Mouse (Mus musculus) right cerebral cortex, postnatal 25 days (tissue): Measurements from ENCODE around the gene Rbfox1.

Experiments used
- DNase-seq: peaks from one replicate; pipeline ENCODE4 v3.0.0; 2022

Rbfox1 gene

DNA sequence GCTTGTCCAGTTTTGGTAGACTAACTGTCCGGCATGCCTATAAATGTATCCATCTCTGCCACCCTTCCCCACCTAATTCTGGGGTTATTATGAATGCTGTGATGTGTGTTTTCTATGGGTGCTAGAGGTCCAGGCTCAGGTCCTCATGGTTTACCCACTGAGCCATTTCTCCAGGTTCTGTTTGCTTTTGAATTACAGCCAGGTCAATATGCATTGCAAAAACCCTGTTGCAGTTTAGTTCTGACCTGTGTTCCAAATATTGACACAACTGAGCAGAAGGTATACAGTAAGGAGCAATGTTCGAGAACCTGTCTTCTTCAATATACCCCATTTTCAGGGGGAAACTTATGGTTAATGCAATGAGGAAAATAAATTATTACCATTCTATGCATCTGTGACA, 480.6 kb downstream of the Rbfox1 start:
- DNase-seq, result no peak

DNA sequence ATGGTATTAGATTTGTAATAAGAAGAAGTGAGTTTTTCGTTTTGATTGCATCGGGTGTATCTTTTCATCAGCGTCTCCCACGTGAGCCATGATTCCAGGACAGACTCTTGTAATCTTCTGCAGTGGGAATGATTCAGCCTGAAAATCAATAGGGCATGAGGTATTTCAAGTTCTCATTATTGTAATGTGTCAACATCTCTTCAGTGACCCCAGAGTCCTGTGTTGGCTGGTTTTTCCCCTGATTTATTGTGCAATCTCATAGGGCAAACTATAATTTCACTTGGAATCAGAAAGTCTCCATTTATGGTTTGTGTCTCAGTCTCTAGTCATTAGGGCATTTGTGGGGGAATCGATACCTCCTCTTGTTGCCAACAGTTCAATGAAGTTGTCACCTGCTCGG, 481.5 kb downstream of the Rbfox1 start:
- DNase-seq, result no peak

DNA sequence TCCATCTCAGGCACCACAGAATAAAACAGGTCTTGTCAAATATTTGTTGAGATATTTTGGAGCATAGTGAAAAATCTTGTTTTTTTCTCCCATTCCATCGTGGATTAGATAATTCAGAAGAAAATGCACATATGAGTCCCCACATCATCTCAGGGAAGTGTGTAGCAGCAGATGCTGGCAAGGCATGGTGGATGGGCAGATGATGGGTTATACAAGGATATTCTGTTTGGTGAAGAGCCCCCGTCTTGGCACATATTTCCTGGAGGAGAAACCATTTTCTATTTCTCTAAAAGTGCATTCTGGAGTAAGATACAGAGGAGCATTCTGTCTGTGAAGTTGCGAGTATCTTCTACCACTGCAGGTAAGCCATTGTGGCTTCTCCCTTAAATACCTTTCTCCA, 495.8 kb downstream of the Rbfox1 start:
- DNase-seq, result no peak

DNA sequence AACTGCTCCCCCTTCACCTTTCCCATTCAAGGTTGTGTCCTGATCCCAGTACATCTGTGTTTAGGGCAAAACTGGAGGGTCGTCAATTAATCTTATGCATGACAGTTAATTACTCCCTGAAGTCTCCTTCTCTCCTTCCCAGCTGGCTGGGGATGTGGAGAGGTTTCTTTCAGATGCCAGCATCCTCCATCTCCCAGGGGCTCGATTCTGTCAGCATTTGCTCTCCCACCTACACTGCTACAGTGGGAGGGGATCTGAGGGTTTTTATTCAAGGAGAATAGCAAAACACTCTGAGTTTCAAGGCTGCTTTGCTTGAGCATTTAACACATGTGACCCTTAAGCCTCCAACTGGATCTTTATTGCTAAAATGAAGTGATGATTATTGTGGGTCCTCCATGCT, 496.4 kb downstream of the Rbfox1 start:
- DNase-seq, result no peak

DNA sequence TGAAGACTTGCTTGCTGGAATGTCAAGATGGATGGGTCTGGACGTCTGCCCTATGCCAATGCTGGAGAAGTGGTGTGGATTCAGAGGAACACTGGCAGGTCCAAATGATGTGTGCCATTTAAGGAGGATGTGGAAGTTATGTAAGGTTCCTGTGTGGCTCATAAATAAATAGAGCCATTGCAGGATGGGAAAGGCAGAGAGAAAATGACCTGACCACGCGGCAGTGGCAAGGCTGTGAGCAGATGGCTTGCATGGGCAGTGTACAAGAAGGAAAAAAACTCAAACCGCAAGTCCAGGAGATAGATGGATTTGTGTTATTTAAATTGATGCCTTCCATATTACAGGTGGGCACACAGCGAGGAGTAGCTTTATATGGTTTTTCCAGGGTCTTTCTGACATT, 497.6 kb downstream of the Rbfox1 start:
- no peak for DNase-seq

DNA sequence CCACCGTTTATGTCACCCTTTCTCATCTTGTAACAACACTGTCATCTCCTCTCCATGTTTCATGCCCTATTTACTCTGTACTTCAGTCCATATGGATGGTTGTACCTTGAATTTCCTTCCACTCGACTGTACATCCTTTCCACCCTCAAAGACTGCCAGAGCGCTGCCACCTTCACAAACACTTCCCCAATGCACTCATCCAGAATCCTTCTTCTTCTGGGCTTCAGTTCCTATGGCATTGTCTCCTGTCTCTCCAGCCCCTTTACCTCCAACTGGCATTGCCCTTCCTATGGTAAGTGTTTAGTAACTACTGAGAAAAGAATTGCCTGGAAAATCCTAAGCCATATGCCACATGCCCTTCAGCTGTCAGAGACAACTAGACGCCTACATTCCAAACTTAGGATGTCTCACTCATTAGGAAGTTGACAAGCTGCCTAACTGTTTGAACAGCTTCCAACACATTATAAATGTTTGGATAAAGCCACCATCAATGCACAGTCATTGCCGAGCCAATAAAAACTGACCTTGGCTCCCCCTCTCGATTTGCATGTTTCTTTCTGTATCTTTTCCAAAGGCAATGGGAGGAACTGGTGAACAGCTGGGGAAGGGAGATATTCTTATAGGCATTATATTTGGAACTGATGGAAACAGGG, 505.2 kb downstream of the Rbfox1 start:
- DNase-seq, result no peak

DNA sequence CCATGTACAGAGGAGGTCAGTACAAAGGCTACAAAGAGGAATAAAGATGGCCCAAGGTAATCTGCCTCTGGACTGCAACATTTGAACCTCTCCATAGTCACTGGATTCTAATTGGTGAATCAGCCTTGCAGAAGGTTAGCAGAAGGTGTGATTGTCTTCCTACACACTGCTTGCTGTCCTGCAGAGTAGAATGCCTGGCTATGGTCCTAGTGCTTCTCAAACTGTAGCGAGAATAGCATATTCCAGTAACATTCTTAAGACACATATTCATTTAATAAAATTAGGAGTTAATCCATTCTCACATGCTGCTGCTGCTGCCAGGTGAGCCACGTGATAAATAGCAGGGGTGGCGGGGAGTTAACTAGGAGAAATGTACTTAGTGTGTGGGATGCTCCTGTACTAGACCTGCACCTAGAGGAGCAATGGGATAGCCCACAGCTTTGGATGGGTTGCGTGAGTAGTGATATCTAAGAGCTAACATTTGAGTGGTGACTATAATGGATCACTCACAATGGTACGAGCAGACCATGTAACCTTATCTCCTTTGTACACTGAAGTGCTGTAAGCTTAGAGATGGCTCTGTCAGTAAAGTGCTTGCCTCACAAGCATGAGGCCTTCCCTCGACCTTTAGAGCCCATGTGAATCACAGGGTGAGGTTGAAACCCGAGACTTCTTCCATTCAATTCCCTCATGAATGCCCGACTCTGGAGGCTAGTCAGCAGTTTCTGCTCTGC, 511.7 kb downstream of the Rbfox1 start:
- DNase-seq, result no peak

DNA sequence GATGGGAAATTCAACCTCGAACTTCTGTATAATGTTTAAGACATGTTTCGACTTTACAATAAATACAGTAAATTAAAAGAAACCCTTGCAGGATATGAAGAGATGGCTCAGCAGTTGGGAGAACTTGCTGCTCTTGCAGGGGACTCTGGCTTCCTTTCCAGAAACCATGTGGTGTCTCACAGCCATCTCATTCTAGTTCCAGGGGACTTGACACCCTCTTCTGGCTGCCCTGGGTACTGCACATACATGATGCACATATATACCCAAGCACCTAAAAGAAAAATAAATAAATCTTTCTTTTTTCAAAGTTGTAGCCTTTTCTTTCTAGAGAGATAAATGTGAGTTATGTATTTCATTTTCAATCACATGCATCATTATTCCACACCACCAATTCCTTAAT, 512.5 kb downstream of the Rbfox1 start:
- DNase-seq, result no peak

DNA sequence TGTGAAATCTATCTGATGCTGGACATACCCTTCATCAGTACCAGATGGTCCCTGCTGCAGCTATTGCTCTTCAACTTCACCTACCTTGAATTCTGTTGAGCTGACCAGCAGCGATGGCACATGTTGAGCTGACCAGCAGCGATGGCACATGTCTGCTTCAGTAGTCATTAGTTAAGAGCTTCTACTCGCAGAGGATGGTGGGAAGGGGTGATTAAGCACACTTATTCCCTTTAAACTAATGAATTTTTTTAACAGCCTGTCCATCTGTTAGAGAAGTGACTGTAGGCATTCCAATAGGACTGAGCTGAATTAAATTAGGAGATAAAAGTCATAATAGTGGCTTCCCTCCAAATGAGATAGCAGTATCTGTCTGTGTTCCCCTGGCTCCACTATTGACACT, 517.7 kb downstream of the Rbfox1 start:
- no peak for DNase-seq

DNA sequence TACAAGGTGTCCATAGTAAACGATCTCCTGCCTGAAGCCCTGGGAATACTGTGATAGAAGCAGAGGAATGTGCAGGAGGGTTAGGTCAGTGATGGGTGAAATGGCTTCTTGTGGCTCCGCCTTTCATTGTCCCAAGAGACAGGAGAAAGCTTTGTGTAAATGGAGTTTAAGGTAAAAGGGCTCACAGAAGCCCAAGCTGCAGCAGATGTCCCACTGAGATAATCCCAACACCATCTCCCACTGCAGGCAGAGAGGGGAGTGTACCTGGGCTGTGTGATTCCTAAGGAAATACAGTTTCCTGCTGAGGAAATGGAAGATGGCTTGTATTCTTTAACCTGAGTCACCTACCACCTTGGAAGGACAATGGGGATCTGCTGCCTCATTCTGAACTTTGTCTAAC, 529.7 kb downstream of the Rbfox1 start:
- DNase-seq, result no peak

DNA sequence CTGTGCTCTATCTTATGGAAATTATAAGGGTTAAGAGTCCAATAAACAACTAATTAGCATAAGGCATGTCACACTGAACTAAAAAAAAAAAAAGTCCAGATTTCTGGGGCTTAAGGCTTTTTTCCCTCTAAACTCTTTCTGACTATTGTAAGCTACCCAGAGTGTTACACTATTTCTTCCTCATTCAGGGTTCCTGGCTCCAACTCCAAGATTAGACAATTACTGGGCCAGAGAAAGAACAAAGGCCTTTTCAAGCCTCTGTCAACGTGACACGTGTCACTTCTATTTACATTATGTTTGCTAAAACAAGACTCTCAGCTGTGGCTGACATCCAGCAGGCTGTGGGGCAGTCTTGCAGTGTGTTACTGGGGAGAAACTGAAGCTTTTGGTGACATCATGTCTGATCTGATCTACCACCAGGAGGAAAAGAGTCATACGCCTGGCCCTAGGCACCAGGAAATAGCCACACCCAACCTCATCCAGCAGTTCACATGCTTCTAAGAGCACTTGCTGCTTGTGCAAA, 536.5 kb downstream of the Rbfox1 start:
- DNase-seq, result no peak

DNA sequence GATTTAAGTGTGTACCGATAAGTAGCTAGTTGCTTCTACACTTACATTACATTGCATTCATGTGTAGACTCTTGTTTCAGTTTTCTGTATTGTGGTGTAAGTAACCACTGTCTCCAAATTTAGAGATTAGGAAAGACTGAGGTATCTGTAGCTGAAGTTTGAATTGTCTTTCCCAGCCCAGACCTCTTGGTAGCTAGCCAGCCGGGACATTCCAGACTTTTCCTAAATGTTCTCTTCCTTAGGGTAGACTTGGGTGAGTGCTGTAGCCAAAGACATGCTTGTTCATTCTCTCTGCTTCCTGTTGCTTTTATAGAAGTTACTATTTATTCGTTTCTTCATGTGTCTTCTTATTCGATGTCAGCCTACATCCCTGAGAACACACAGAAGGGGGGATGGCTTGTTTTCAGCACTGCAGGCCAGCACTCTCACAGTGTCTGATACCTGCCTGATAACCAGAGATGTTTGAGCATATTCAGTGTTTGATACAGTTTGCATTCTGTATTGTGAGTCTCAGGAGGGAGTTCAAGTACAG, 538.8 kb downstream of the Rbfox1 start:
- DNase-seq, result no peak

DNA sequence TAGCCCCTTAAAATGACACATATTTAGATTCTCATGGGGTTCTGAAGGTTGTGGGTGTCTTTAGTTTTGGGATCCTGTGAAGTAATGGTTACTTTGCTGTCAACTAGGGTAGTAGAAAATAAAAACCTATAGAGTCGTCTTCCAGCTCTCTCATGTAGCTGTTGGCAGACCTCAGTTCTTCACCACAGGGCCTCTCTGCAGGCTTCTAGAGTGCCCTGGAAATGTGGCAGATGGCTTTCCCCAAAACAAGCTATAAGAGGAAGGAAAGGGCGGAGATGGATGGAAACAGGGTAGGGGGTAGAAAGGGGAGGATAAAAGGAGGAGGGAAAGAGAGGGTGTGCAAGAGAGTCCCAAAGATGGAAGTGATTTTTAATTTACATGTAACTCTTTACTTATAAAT, 539.6 kb downstream of the Rbfox1 start:
- DNase-seq, result no peak

DNA sequence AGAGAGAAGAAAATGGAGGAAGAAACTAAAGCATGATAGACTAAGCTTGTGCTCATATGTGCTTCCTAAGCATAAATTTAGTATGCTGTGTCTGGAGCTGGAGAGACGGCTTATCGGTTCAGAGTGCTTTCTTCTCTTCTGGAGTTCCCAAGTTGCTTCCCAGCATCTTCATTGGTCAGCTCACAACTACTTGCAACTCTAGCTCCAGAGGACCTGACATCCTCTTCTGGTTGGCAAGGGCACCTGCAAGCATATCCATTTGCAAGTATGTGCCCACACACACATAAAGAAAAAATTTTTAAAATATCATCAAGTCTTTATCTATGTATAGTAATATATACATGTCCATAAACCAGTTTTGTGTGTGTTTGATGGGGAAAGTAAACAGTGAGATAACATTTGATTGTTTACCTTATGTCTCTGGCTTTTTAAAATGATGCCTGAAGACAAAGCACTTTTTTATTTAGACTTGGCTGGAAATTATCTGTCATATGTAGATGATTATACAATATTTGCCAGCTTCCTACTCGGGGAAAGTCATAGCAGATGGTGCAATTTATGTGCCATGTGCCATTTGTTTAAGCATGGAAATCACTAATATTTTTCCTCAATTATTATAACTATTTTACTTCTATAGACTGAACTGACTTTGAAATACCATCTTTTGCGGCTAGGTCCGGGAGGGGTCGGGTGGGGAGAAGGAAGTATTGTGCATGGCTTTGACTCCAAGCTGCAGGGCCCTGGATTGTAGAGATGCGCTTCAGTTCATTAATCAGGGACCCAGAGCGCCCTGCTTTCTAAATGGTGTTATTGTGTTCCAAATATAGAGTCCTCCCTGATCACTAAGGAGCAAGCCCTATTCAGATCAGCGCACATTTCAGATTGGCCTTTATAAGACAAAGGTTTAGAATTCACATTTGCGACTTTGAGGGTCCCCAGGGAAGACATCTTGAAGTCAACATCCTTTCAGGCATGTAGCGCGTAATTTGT, 542.4 kb downstream of the Rbfox1 start:
- no peak for DNase-seq

DNA sequence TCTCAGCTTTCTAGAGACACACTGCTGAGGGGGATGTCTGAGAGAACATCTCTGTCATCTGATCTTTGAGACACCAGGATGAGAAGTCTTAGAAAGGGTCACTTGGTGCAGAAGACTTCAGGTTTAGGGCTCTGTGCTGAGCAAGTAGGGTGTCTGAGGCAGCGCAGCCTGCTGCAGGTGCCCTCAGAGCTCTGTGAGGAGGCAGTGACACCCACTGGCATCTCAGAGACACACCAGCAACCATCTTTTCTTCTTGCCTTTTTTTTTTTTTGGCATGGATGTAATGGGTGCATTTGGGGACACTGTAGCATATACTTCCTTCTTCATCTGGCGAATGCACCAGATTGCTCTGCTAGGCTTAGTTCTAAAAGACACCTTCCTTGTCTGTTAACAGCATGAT, 545.8 kb downstream of the Rbfox1 start:
- peak; percentile 41 for DNase-seq

DNA sequence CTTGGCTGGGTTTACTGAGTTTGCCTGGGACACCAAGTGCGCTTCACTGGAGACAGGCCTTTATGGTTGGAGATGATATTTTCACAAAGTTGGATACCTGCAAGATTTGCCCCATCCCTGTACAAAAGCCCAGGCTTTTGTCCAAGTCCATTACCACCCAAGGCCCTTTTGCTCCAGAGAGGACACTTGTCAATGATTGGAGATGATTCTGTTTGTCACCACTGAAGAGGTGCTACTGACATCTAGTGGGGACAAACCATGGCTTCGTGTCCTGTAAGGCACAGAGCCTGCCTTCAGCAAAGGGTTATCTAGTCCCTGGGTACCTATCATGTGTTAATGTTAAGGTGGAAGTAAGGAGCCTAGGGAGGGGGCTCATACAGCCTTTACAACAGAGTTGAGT, 551.3 kb downstream of the Rbfox1 start:
- no peak for DNase-seq

DNA sequence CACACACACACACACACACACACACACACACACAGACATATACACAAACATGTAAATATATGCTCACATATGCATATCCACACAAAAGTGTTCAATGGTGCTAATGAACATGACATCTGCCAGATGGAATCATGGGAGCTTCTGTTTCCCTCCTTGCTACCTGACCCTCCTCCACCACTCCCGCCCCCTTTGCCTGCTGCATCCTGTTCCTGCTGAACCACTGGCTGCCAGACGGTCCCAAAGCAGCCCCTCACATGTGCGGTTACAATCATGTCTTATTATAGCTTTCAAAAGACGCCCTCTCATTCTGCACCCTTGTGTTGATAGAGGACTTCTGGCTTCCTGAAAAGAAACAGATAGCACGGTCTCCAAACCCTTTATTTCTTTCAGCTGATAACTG, 563.1 kb downstream of the Rbfox1 start:
- DNase-seq, result no peak

DNA sequence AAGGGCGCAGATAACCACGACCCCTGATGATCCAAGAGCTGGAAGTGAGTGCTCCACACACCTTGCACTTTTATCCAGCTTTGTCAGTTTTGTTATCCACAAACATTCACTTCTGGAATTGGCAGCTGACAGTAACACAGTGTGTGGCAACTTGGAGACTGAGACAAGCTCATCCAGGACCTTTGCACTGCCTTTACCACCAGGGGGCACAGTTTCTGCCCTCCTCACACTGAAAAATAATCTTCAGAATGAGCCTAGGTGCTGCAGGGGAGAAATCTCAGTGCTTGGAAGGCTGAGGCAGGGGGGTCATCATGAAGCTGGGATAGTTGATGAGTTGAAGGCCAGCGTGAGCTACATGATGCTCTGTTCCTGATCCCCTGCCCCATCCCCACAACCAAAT, 570.2 kb downstream of the Rbfox1 start:
- no peak for DNase-seq

DNA sequence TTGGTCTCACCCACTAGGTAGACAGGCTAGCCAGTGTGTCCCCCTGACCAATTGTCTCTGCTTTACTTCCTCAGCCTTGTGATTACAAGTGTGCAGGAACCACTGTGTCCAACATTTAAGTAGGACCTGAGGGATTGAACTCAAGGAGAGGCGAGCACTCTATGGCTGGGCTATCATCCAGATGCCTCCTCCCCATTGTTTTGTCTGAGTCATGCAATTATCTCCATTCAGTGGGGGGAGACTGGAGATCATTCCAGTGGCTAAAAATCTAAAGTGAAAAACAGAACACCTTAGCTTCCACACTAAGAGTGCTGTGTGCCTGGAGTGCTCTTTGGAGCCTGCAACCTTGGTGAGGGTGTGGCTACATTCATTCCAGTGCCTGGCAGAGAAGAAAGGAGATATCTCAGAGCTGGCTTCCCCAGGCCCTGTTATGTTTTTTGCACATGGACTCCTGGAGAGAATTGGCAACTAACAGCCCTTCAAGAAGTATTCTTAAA, 594.0 kb downstream of the Rbfox1 start:
- no peak for DNase-seq

DNA sequence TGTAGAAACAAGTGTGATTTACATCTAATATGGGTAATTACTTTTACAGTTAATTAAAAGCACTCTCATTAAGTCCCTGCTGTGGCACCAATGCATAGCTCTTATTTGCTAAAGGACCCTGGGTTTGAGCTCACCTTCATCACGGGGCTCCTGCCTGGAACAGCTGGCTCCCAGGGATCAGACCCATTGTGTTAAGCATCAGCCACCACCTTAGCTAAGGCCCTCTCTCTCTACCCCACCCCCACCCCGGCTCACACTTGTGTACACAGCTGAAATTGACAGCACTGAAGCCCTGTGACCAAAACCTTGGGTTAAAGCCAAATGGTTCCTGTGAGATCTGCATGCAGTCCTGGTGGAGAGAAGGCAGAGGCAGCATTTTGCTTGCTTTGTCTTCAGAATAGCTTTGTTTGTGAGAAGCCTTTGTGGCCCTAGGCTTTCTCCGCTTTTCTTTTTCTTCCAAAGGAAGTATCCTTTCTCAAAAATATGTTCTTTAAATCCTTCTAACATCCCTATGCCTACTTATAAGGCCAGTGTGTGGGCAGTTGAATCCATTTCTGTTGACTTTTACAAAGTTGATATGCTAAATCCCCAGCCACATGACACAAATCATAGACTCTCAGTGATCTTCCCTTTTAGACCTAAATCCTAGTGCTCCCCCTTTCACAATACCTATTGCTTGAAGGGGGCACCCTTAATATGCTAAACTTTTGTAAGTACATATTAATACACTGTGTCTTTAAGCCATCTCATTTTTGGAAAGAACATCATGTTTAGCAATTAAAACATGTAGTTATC, 594.7 kb downstream of the Rbfox1 start:
- no peak for DNase-seq

DNA sequence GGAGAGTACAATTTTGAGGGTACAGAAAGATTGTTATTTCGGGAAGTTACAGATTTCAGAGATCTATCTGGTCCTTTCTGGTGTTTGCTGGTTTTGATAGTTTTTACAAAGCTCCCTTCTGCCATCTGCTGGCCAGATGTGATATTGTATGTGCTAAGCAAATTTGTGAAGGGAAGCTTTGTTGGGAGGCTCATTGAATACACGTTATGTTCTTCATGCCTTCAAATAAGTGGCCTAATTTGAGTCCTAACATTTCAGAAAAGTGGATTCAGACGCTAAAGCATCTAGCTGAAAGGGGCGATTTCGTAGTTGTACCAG, 595.2 kb downstream of the Rbfox1 start:
- DNase-seq, result peak; percentile 65

DNA sequence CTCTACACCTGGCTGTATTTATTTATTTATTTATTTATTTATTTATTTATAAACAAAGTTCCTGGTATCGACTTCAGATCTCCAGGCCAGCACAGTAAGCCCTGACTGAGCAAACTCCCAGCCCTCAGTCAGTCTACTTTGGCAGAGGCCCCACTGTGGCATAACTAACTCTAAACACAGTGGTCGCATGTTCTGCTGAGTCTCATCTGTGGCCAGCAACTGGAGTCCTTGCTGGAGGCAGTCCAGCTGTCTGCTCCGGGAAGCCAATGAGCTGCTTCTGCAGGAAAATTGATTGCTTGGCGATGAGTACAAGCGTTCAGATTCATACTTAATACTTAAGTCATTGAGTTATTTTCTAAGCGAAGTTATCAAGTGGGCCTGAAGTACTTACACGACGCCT, 598.5 kb downstream of the Rbfox1 start:
- DNase-seq, result no peak
